Mouse (Mus musculus) embryonic facial prominence, embryonic 10.5 days (tissue): Measurements from ENCODE around the gene Ufsp2. TPM values are rescaled to one million over a fixed set of nuclear protein-coding genes. Genes with fewer than 3 reads are reported as not detected.
A peak's percentile ranks its signal among the peaks of the same experiment; 100 is the strongest.

Experiments
- DNase-seq: peaks from one replicate; pipeline ENCODE4 v3.0.0-alpha.2; 2017; ENCODE audit warnings: low spot score
- H3K27ac ChIP-seq: fragments of 300-500 bp; sonication (generic); replicated peaks from 2 replicates; pipeline ENCODE4 v1.5.1; 2016; ENCODE audit warnings: mild to moderate bottlenecking
- H3K27me3 ChIP-seq: fragments of 300-500 bp; sonication (generic); replicated peaks from 2 replicates; pipeline ENCODE4 v1.6.1; 2016; ENCODE audit warnings: low read depth, mild to moderate bottlenecking; ENCODE audit not compliant: poor library complexity, severe bottlenecking
- H3K36me3 ChIP-seq: fragments of 300-500 bp; sonication (generic); replicated peaks from 2 replicates; pipeline ENCODE4 v1.6.1; 2016; ENCODE audit warnings: mild to moderate bottlenecking, moderate library complexity
- H3K4me1 ChIP-seq: fragments of 300-500 bp; sonication (generic); 2 replicates; pipeline ENCODE4 v1.6.1; 2016
- H3K4me3 ChIP-seq: fragments of 300-500 bp; sonication (generic); 2 replicates; pipeline ENCODE4 v1.5.1; 2016; ENCODE audit warnings: mild to moderate bottlenecking, moderate library complexity
- H3K9me3 ChIP-seq: fragments of 300-500 bp; sonication (generic); 2 replicates; pipeline ENCODE4 v1.6.1; 2016; ENCODE audit warnings: mild to moderate bottlenecking
- WGBS: fragments of 180-500 bp; shearing (Covaris S2); methylation state at CpG from one replicate; pipeline ENCODE4 v1.1.7; 2016; 5-methylcytosine and 5-hydroxymethylcytosine counted together
- polyA plus RNA-seq: library from polyadenylated mRNA; unstranded; fragments of >200 nt; fragmentation: Nextera tagmentation; extraction: Ambion mirVana; gene quantifications from 2 replicates; pipeline ENCODE4 v1.2.1, GENCODE M21; 2016

The Ufsp2 gene
- 58.9 and 67.5 TPM in 2 replicates for polyA plus RNA-seq

DNA sequence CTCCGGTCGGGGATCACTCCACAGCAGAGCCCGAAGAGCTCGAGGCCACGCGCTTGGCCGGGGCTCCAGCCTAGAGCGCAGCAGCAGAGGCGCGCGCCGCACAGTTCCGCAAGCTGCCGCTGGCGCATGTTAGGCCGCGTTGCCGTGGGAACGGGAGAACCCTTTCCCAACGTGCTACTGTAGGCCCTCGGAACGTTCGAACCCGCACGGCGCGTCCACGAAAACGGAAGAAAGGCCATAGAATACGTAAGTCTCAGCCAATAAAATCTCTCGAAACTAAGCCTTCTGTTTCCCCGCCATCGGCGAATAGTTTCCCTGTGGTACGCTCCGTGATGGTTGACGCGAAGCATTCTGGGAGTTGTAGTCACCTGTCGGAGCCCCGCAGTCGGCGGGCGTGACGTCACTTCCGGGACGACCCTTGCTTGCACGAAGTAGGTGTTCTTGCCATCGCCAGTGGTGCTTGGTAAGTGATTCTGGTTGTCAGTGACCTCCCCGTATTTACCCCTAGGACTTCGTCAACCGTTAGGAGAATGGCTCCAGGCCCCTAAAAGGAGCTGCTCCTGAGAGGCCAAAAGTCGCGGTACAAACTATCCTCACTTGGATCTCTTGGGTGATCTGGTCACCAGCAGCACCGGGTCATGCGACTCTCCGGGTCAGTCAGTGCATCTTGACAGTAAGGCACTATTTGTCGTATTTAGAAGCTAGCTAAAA lies at the start of gene Ufsp2, which contains the start of gene 1700029J07Rik:
Gene Ufsp2 (plus strand): TSS at position 403 of the 711 bp plus-strand sequence.
Gene 1700029J07Rik (minus strand): TSS at position 127 of the 711 bp plus-strand sequence.
- peak; percentile 97 for DNase-seq
- Histone ChIP-seq H3K36me3 (peaks cover 22% of the 10 kb centered on the region), H3K27ac (peak within 1 kb of the TSS; percentile 89), H3K4me3 (peak within 1 kb of the TSS; percentile 76), H3K4me1 (peaks cover 18% of the 10 kb centered on the region), H3K9me3 (peaks cover 9% of the 10 kb centered on the region; the same call in 1 of the 2 replicates), H3K27me3 (no peaks in the 10 kb centered on the region)
- under 1% methylated on average over 57 of the region's 57 CpGs for WGBS

DNA sequence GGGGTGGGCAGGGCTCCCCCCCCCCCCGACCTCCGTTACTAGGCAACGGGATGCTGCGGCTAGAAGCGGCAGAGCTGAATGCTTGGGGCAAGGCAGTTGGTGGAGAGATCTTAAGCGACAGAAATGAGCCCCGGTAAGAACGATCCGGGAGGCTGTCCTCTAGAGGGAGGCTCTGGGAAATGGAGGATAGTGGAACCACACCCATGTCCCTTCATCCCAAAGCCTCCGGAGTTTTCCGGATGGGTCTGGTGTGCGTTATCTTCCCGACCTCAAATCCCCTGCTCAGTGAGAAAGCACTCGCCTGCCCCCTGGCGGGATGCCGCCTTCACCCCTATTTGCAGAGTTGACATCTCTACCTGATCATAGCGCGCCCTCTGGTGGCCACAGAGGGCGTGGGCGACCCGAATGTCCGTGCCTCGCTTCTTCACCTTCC lies 40.7 kb upstream of the Ufsp2 start, which contains the start of gene Ccdc110:
Gene Ccdc110 (plus strand): TSS at position 38 of the 433 bp plus-strand sequence.
- 3% methylated on average over 23 of the region's 23 CpGs for WGBS
- peak; percentile 96 for DNase-seq
- H3K4me3 ChIP-seq = peak within 1 kb of the TSS; percentile 54

DNA sequence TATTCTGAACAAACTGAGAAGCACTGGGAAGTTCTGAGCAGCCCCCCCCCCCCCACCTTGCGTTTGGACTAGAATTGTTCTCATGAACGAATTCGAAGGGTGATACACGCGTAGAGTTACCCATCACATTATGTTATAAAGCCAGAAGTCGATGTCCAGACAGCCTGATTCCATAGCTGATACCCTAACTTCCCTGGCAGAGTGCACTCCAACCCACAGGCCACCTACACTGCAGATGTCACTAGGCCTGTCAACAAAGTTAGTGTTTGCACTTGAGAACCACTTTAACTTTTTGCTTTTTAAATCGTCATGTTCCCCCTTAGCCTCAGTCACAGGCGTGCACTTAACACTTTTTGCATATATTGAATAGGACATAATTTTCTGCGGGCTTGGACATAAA lies 38.3 kb upstream of the Ufsp2 start:
- WGBS = 91% methylated on average over 9 of the region's 9 CpGs
- no peak for DNase-seq

More for the DNA sequence above, 40.7 kb upstream of the Ufsp2 start, which contains the start of gene Ccdc110:
- Histone ChIP-seq H3K27ac (no peak within 1 kb of the TSS), H3K36me3 (no peaks in the 10 kb centered on the region), H3K27me3 (peaks cover 4% of the 10 kb centered on the region; the same call in 1 of the 2 replicates), H3K4me1 (peaks cover 6% of the 10 kb centered on the region; the same call in 1 of the 2 replicates), H3K9me3 (0 out of 2 replicates have a peak, but pooled peaks cover 6% of the 10 kb centered on the region)

DNA sequence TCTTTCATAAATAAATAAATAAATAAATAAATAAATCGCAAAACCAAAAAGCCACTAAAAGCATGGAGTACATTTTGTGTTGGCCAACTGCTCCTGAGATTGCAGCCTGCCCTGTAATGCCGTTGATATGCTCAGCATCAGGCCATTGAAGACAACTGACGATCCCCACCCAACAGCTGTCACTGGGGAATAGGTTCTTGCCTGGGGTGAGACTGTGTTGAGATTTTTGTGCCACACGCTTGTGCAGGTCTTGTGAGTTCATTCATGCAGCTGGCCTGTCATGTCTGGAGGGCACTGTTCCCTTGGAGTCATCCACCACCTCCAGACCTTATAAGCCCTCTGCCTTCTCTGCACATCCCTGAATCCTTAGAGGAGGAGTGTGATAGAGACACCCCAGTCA lies 29.0 kb upstream of the Ufsp2 start:
- Histone ChIP-seq H3K27ac (no peak overlapping the region), H3K36me3 (no peaks in the 10 kb centered on the region), H3K4me3 (no peak overlapping the region), H3K27me3 (no peaks in the 10 kb centered on the region), H3K4me1 (no peaks in the 10 kb centered on the region), H3K9me3 (no peaks in the 10 kb centered on the region)
- no peak for DNase-seq
- 88% methylated on average over 4 of the region's 4 CpGs for WGBS

More for the DNA sequence above, 38.3 kb upstream of the Ufsp2 start:
- Histone ChIP-seq H3K9me3 (no peaks in the 10 kb centered on the region), H3K4me3 (no peak overlapping the region), H3K27me3 (peaks cover 4% of the 10 kb centered on the region; the same call in 1 of the 2 replicates), H3K36me3 (no peaks in the 10 kb centered on the region), H3K27ac (no peak overlapping the region), H3K4me1 (peaks cover 6% of the 10 kb centered on the region; the same call in 1 of the 2 replicates)

DNA sequence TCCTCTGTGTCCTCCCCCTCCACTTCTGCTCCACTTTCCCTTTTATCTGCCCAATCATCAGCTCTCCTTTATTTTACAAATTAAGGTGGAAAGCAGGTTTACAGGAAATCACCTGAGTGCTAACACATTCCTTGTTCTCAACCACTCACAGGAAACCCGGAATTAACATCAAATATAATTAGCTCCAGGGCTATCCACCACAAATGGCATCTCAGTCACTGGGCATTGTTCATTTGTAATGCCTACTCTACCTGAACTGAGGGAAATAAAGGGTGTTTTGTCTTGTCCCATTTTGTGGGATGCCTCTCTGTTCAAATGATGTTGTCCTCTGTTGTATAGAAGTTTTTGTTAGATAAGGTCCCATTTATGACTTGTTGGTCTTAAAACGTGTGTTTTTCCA lies 24.7 kb upstream of the Ufsp2 start:
- Histone ChIP-seq H3K4me3 (no peak overlapping the region), H3K27ac (no peak overlapping the region), H3K4me1 (no peaks in the 10 kb centered on the region), H3K27me3 (no peaks in the 10 kb centered on the region), H3K9me3 (no peaks in the 10 kb centered on the region), H3K36me3 (no peaks in the 10 kb centered on the region)
- no peak for DNase-seq
- WGBS = 56% methylated on average over 2 of the region's 2 CpGs

DNA sequence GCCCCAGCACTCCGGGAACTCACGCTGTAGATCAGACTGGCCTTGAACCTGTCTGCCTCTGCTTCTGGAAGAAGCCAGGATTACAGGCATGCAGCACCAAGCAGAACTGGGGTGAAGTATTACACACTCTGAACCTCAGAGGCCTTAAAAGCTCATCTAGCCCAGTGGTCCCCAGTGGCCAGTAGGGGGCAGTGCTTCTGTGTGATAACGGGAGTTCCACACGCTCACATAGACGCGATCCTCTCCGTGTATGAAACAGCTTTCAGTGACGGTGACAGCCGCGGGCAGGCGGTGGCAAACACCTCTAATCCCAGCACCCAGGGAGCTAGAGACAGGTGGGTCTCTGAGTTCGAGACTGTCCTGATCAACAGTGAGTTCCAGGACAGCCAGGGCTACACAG lies 4.4 kb upstream of the Ufsp2 start:
- Histone ChIP-seq H3K9me3 (0 out of 2 replicates have a peak, but pooled peaks cover 4% of the 10 kb centered on the region), H3K4me3 (no peak overlapping the region), H3K36me3 (peaks cover 4% of the 10 kb centered on the region), H3K27me3 (no peaks in the 10 kb centered on the region), H3K27ac (no peak overlapping the region), H3K4me1 (peaks cover 14% of the 10 kb centered on the region)
- no peak for DNase-seq
- 94% methylated on average over 12 of the region's 12 CpGs for WGBS

DNA sequence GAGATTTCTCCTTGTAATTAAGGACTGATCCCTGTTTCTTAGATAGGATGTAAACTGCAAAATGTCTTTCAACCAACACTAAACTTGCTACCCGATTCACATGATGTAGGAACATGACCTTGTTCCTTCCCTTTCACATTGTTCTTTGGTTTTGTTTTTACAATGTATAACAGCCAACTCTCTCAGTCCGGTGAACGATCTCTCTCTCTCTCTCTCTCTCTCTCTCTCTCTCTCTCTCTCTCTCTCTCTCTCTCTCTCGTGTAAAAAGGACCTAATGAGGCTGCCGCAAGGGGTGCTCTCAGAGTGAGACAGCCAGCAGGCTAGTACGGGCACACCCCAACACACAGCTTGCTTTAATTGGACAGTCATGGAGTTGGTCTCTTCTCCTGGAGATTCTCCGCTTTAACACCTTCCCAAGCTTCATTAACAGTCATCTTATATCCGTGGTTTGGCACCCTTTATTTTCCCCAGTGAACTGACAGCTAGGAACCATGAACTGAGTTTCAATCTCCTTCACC lies 1.3 kb upstream of the Ufsp2 start:
- H3K9me3 ChIP-seq = peaks cover 9% of the 10 kb centered on the region; the same call in 1 of the 2 replicates
- peaks cover 15% of the 10 kb centered on the region for H3K36me3 ChIP-seq
- 74% methylated on average over 8 of the region's 8 CpGs for WGBS
- no peak overlapping the region for H3K27ac ChIP-seq
- no peak for DNase-seq
- H3K27me3 ChIP-seq = no peaks in the 10 kb centered on the region
- H3K4me3 ChIP-seq = 0 out of 2 replicates have a peak overlapping the region, but pooled peaks have one; percentile 76
- H3K4me1 ChIP-seq = peaks cover 18% of the 10 kb centered on the region

DNA sequence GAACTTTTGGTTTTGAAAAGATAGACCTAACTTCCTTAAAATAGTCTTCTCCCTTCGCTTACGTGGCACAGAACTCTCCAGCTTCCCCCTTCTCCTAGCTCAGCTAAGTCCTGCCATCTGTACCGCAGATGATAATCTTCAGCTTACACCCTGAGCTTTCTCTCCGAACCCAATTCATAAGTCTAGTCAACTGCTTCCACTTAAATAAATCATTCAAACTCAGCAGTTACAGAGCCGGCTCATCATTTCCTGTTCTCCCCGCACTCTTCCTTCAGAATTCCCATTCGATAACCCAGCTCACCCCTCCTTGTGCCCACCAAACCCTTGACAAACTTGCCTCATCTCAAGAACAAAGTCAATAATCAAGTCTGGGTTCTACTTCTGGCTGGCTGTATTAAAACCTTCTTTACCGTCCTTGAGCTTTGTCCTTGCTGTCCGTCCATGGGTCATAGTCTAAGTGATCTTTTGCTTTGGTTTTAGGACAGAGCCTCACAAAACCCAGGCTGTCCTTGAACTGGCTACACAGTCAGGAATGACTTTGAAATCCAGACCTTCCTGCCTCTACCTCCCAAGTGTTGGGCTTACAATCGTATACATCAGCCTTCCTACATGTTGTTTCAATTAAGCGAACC lies 625 bp downstream of the Ufsp2 start:
- peak overlapping the region; percentile 89 for H3K27ac ChIP-seq
- WGBS = 73% methylated on average over 11 of the region's 11 CpGs
- no peak for DNase-seq
- peaks cover 24% of the 10 kb centered on the region for H3K36me3 ChIP-seq
- H3K9me3 ChIP-seq = peaks cover 6% of the 10 kb centered on the region; the same call in 1 of the 2 replicates
- peak overlapping the region; percentile 76 for H3K4me3 ChIP-seq
- H3K27me3 ChIP-seq = no peaks in the 10 kb centered on the region
- H3K4me1 ChIP-seq = peaks cover 18% of the 10 kb centered on the region

DNA sequence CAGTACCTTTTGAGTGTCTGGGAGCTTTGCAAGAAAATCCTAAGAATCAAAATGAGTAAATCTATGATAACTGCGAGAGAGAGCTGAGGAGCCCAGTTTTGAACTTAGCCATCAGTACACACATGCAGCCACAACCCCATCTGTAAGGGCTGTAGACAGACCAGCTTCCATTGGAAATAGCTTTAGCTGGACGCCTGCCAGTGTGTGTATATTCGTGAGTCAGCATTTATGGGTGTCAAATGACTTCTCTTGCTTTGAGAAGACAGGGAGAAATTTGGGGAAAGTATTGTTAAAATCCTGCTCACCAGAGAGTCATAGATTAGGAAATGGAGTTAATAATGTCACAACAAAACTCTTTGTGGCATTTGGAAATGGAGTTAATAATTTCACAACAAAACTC lies 11.3 kb downstream of the Ufsp2 start:
- 83% methylated on average over 3 of the region's 3 CpGs for WGBS
- Histone ChIP-seq H3K27me3 (no peaks in the 10 kb centered on the region), H3K4me3 (no peak overlapping the region), H3K36me3 (peaks cover 61% of the 10 kb centered on the region), H3K9me3 (no peaks in the 10 kb centered on the region), H3K4me1 (no peaks in the 10 kb centered on the region), H3K27ac (no peak overlapping the region)
- no peak for DNase-seq

DNA sequence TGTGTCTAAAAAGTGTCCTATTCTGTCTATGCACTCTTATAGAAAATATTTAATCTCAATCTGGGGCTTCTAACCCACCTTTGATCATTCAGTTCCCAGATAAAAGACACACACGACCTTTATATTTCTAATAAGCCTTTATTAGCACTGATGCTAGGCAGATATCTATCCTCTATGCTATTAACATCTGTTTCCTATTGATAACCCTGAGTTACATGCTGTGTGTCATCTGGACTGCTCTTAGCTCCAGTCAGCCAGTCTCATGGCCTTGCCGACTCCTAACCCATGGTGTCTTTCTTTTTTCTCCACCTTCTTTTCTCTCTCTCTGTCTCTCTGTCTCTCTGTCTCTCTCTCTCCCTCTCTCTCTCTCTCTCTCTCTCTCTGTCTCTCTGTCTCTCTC lies 12.9 kb downstream of the Ufsp2 start:
- Histone ChIP-seq H3K36me3 (peaks cover 49% of the 10 kb centered on the region), H3K27ac (no peak overlapping the region), H3K4me3 (no peak overlapping the region), H3K9me3 (no peaks in the 10 kb centered on the region), H3K27me3 (no peaks in the 10 kb centered on the region), H3K4me1 (no peaks in the 10 kb centered on the region)
- no peak for DNase-seq
- 66% methylated on average over 2 of the region's 2 CpGs for WGBS

DNA sequence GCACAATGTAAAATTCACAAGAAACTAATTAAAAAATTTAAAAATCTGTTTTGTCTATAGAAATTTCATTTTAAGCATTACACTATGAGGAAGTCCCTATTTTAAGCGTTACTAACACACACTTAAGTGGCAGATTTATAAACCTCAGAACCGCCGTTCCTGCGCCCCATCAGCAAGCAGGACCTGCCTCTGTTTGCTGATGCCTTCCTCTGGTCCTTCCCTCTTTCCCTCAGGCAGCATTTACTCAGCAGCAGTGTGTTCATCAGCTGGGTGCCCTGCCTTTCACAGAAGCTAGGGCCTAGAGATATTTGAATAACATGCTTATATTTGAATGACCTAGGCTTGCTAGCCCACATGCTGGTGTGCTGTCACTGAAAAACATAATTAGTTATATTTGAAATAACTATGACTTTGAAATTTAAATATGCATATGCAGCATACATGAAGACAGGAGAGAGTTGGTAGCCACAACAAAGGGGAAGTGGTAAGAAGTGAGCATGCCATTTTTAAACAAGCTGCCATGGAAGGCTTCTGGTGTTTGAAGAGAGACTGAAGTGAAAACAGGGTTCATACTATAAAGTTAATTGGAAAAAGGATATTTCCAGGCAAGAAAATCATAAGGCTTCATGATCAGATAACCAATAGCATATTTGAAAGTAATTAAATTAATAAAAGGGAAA lies 15.4 kb downstream of the Ufsp2 start:
- no peak overlapping the region for H3K4me3 ChIP-seq
- H3K9me3 ChIP-seq = no peaks in the 10 kb centered on the region
- WGBS = 93% methylated on average over 4 of the region's 4 CpGs
- H3K27ac ChIP-seq = no peak overlapping the region
- H3K36me3 ChIP-seq = peaks cover 48% of the 10 kb centered on the region
- H3K4me1 ChIP-seq = no peaks in the 10 kb centered on the region
- DNase-seq = no peak
- H3K27me3 ChIP-seq = no peaks in the 10 kb centered on the region

DNA sequence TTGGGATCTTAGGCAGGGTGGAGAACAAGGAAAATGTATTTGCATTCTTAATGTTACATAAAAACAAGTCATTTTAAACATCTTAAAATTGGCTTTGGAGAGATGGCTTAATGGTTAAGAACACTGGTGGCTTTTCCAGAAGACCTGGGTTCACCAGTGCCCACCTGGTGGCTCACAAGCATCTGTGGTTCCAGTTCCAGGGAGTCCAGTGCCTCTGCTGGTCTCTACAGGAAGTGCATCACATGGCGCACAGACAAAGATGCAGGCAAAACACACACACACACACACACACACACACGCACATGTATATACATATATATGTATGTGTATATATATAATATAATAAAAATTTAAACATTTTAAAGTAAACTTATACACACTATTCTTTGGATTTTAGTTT lies 18.8 kb downstream of the Ufsp2 start:
- H3K4me3 ChIP-seq = no peak overlapping the region
- peak; percentile 22 for DNase-seq
- 98% methylated on average over 2 of the region's 2 CpGs for WGBS
- H3K27me3 ChIP-seq = no peaks in the 10 kb centered on the region
- H3K36me3 ChIP-seq = peaks cover 45% of the 10 kb centered on the region
- H3K27ac ChIP-seq = no peak overlapping the region
- H3K9me3 ChIP-seq = no peaks in the 10 kb centered on the region
- peaks cover 3% of the 10 kb centered on the region for H3K4me1 ChIP-seq
